Mouse (Mus musculus) olfactory bulb, adult 2 months (tissue): Measurements from ENCODE around the gene Rbck1. TPM values are rescaled to one million over a fixed set of nuclear protein-coding genes. Genes with fewer than 3 reads are reported as not detected.

ENCODE experiments used
- H3K27ac ChIP-seq: fragments of 200-500 bp; 2 replicates; pipeline ENCODE4 v1.5.1; 2012; ENCODE audit warnings: low read depth, low read length; ENCODE audit not compliant: insufficient read depth
- H3K4me1 ChIP-seq: fragments of 200-500 bp; 2 replicates; pipeline ENCODE4 v1.6.1; 2012; ENCODE audit warnings: low read length; ENCODE audit not compliant: control insufficient read depth, insufficient read depth
- H3K4me3 ChIP-seq: fragments of 200-500 bp; 2 replicates; pipeline ENCODE4 v1.5.1; 2012; ENCODE audit warnings: mild to moderate bottlenecking, low read depth, low read length, moderate library complexity; ENCODE audit not compliant: insufficient read depth
- CTCF ChIP-seq: fragments of 200-500 bp; IDR thresholded peaks from 2 replicates; pipeline ENCODE4 v1.5.1; 2012; ENCODE audit warnings: low read depth, mild to moderate bottlenecking, low read length, moderate library complexity; ENCODE audit not compliant: insufficient read depth
- POLR2A ChIP-seq: fragments of 200-500 bp; IDR thresholded peaks from 2 replicates; pipeline ENCODE4 v1.6.1; 2012; ENCODE audit warnings: mild to moderate bottlenecking, low read depth, low read length, moderate library complexity; ENCODE audit not compliant: insufficient read depth
- WGBS: fragments of 180-500 bp; shearing (Covaris S2); methylation state at CpG from one replicate; pipeline ENCODE4 v1.1.7; 2018; 5-methylcytosine and 5-hydroxymethylcytosine counted together
- polyA plus RNA-seq: library from polyadenylated mRNA; stranded (reverse); fragments of >200 nt; gene quantifications from 2 replicates; pipeline ENCODE4 v1.2.4, GENCODE M21; 2012; ENCODE audit warnings: low replicate concordance; ENCODE audit not compliant: missing spikeins, insufficient read depth, insufficient read length

The Rbck1 gene
- polyA plus RNA-seq, 1 experiment, result not detected

DNA sequence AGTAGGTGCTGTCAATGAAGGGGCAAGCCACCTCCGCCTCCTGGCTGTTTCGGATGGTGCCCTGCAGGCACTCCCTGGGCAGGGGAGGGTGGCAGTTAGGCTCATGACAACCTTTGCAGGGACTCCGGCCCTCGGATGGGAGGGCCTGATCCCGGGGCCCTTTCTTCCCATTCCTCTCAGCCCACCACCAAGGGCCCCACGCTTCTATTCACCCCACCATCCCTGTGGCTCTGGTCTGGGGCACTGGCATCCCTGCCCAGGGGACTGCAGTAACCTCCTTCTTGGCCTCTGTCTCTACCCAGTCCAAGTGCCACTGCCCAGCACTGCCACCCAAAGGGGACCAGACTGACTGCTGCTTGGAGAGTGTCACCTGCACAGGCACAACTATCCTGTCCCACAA, 10.3 kb downstream of the Rbck1 start:
- Histone ChIP-seq H3K27ac (no peak overlapping the region), H3K4me3 (no peak overlapping the region), H3K4me1 (peaks cover 11% of the 10 kb centered on the region)
- TF ChIP-seq CTCF (no peak), POLR2A (no peak)
- WGBS, result 93% methylated on average over 6 of the region's 6 CpGs

DNA sequence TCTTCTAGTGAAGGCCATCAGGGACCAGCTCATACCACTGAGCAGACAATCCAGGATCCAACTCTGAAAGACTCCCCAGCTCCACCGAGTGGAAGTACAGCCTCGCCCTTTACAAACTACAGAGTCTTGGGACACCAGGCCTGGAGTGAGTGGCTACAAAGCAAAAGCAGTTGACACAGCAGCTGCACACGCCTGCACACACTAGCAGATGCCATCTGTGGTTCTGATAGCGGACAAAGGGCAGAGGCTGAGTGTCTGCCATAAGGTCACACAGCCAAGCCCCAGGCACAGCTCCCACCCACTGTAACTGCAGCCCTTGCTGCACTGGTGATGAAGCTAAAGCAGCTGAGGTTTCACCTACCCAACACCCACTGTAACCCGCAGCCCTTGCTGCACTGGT, 10.9 kb downstream of the Rbck1 start:
- Histone ChIP-seq H3K4me1 (peaks cover 11% of the 10 kb centered on the region), H3K4me3 (no peak overlapping the region), H3K27ac (peak overlapping the region; percentile 5; the same call in 1 of the 2 replicates)
- WGBS, result 76% methylated on average over 5 of the region's 5 CpGs
- TF ChIP-seq POLR2A (no peak), CTCF (no peak)

DNA sequence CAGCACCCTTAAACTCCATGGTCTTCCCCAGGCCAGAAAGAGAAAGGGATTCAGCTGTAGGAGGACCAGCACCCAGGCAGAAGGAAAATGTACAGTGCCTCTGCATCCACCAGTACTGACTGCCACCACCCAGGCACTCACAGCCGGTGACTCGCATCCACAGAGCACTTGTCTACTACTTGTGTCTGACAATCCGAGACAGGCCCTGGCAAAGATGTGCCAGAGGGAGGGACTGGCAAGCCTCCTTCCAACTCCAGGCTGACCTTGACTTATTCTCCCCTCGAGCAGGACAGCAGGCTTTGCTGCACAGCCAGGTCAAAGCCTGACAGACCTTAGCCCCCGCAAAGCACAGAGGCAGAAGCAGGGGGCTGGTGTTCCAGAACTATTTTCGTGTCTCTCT, 15.4 kb downstream of the Rbck1 start:
- Histone ChIP-seq H3K27ac (no peak overlapping the region), H3K4me3 (no peak overlapping the region), H3K4me1 (peaks cover 7% of the 10 kb centered on the region)
- WGBS, result 69% methylated on average over 6 of the region's 6 CpGs
- TF ChIP-seq CTCF, result no peak
- TF ChIP-seq POLR2A, result no peak

DNA sequence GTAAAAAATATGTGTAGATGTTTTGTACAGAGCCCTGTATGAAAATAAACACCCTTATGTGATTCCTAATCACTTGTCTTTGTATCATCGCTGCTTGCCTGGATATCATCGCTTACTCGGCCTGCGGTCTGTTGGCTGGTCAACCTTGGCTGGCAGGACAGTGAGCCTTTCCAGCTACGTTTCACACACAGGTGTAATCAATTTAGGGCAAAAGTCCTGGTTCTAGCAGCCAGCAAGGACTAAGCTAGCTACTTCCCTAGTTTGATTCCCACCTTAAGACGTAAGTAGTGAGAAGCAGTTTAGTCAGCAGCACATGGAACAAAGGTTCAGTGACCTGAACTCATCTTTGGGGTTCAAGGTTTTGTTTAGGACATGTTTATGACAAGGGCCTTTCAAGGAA, 18.5 kb downstream of the Rbck1 start:
- 93% methylated on average over 6 of the region's 6 CpGs for WGBS
- no peak for TF ChIP-seq CTCF
- no peak for TF ChIP-seq POLR2A
- Histone ChIP-seq H3K4me3 (no peak overlapping the region), H3K27ac (no peak overlapping the region), H3K4me1 (no peaks in the 10 kb centered on the region)

DNA sequence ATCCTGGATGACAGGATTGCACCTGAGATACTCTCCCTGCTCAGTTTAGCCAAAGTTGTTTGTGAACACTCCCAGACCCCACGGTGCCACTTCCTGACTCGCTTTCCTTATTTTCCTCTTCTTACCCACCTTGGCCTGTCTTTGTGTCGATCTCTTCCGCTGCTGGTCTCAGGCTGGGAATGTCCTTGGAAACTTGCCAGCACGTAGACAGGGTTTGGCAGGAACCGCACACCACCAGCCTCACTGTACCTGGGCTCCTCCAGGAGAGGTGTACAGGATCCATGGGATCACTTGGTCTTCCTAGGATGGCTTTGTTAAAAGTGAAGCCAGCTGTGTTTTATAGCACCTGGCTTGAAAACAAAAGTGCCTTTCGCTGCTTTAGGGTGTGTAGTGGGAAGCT, 19.5 kb downstream of the Rbck1 start:
- no peak overlapping the region for H3K4me3 ChIP-seq
- H3K4me1 ChIP-seq, result no peaks in the 10 kb centered on the region
- TF ChIP-seq POLR2A (no peak), CTCF (no peak)
- 63% methylated on average over 7 of the region's 7 CpGs for WGBS
- H3K27ac ChIP-seq, result no peak overlapping the region

DNA sequence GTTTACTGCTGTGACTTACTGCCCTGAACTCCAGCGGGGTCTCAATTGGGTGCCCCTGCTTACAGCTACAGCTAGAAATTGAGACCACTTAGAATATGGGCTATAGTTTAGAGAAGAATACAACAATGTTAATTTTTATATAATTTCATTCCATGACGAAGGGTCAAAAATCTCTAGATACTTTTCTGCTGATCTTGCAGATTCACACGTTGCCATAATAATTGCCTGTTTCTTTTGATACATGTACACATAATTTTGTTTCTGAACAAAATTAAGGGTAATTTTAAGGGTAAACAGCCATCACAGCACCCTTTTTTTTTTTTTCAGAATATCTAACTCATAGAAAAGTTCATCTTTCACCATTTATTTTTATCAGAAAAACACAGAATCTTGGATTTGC, 25.3 kb downstream of the Rbck1 start:
- no peak for TF ChIP-seq CTCF
- no peak for TF ChIP-seq POLR2A
- WGBS, result 88% methylated on average over 3 of the region's 3 CpGs
- H3K27ac ChIP-seq, result no peak overlapping the region

DNA sequence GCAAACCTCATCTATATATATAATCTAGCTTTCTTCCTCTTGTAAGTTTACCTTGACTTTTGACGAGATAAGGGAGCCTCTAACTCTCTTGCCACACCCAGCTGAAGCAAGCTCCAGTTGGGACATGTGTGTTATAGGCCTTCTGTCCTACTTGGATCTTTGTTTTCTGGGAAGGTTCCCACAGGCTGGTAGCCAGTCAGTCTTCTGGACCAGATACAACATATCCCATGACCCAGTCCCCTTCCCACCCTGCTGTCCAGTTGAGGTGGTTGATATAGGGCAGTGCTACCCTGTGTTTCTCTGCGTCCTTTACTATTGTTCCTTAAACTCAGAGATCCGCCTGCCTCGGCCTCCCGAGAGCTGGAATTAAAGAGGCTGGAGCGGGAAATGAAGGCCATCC, 27.0 kb downstream of the Rbck1 start:
- TF ChIP-seq CTCF (no peak), POLR2A (no peak)
- 97% methylated on average over 6 of the region's 6 CpGs for WGBS
- Histone ChIP-seq H3K4me1 (no peaks in the 10 kb centered on the region; the same call in 1 of the 2 replicates), H3K4me3 (no peak overlapping the region), H3K27ac (no peak overlapping the region)

More for the DNA sequence above, 25.3 kb downstream of the Rbck1 start:
- H3K4me3 ChIP-seq, result no peak overlapping the region
- H3K4me1 ChIP-seq, result no peaks in the 10 kb centered on the region; the same call in 1 of the 2 replicates

DNA sequence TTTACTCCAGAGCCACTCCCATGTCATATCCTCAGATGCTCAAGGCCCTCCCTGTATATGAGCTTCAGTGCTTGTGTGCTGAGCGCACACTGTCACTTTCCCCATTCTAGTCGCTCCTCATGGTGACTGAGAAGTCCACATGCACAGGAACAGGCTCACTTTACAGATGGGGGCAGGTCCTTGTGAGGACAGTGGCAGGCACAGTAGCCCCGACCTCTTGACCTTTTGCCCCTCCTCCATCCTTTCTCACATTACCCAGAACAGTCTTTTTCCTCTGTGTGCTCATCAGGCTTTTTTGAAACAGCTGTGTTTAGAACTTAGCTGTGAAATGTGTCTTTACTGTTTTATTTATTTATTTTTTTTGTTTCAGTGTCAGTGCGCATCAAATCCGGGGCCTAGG, 28.7 kb downstream of the Rbck1 start:
- TF ChIP-seq POLR2A, result no peak
- no peak for TF ChIP-seq CTCF
- no peaks in the 10 kb centered on the region; the same call in 1 of the 2 replicates for H3K4me1 ChIP-seq
- WGBS, result 84% methylated on average over 5 of the region's 5 CpGs
- no peak overlapping the region for H3K4me3 ChIP-seq
- H3K27ac ChIP-seq, result no peak overlapping the region

DNA sequence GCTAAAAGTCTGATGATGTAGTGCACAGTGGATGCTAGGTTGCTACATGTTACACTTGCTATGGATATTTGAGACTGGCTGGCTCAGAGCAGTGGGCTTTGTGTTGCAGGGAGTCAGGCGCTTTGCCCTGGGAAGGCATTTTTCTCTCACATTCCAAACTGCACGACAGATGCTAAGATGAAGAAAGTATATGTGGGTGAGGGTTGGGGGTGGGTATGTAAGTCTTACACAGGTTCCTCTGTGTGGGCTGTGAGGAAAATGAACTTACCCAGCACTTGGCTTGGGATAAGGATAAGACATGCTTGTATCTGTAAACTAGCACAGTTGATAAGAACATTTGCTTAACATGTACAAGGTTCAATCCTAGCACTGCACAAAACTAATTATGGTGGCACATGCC, 29.6 kb downstream of the Rbck1 start:
- 78% methylated on average over 2 of the region's 2 CpGs for WGBS
- Histone ChIP-seq H3K27ac (no peak overlapping the region), H3K4me3 (no peak overlapping the region), H3K4me1 (no peaks in the 10 kb centered on the region; the same call in 1 of the 2 replicates)
- TF ChIP-seq CTCF (no peak), POLR2A (no peak)

DNA sequence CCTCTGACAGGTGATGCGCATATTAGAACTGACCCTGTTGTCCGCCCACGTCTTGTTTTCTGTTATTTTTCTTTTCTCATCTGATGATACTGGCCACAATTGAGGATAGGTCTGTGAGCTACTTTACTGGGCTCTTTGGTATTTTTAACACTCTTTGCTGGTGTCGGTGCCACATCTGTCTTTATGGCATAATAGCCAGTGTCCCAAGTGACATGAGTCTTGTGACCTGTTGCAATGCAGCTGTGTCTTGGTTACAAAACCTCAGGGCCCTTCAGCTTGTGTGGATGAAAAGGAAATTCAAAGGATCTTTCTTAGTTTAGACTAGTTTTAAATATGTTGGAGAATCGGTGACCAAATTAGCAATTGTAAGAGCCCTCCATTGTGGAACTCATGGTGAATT, 37.9 kb downstream of the Rbck1 start:
- 18% methylated on average over 5 of the region's 5 CpGs for WGBS
- TF ChIP-seq POLR2A (no peak), CTCF (no peak)
- no peak overlapping the region for H3K27ac ChIP-seq

More for the DNA sequence above, 37.9 kb downstream of the Rbck1 start:
- Histone ChIP-seq H3K4me3 (peak overlapping the region; percentile 90; the same call in 1 of the 2 replicates), H3K4me1 (no peaks in the 10 kb centered on the region)
